Mouse (Mus musculus) erythroblast, embryonic 14.5 days (primary cell): ENCODE data around the gene Ly9.

Source experiments
- GATA1 ChIP-seq: IDR thresholded peaks from 2 replicates; pipeline ENCODE4 v1.6.1; 2012; ENCODE audit warnings: low read length, inconsistent platforms, mixed read lengths
- TAL1 ChIP-seq: IDR thresholded peaks from 3 replicates; pipeline ENCODE4 v1.6.1; 2012; ENCODE audit warnings: low read length, inconsistent platforms, mixed read lengths

GRCm38 (mm10) chr1:171638686-171639085 lies 31.5 kb upstream of the Ly9 start:
- TF ChIP-seq GATA1 (no peak), TAL1 (no peak)
